Mouse (Mus musculus) heart, embryonic 12.5 days (tissue): ENCODE measurements around the gene Tac1. TPM values are rescaled to one million over a fixed set of nuclear protein-coding genes. Genes with fewer than 3 reads are reported as not detected.
"Not testable (repeated sequence)": the region's sequence is repeated elsewhere in the genome, so short reads cannot be mapped to it uniquely, and the experiment has no call there.

ENCODE experiments used
- ATAC-seq: fragments of 200-750 bp; cut with Nextera tagmentation; 2 replicates; pipeline ENCODE4 v1.8.0; 2017; ENCODE audit warnings: moderate TSS enrichment, moderate library complexity; ENCODE audit not compliant: insufficient number of reproducible peaks, low FRiP score
- H3K27ac ChIP-seq: fragments of 300-500 bp; sonication (generic); 2 replicates; pipeline ENCODE4 v1.5.1; 2016; ENCODE audit warnings: mild to moderate bottlenecking, moderate library complexity; ENCODE audit not compliant: poor library complexity, severe bottlenecking
- H3K27me3 ChIP-seq: fragments of 300-500 bp; sonication (generic); replicated peaks from 2 replicates; pipeline ENCODE4 v1.6.1; 2016; ENCODE audit warnings: mild to moderate bottlenecking, moderate library complexity
- H3K36me3 ChIP-seq: fragments of 300-500 bp; sonication (generic); 2 replicates; pipeline ENCODE4 v1.6.1; 2016; ENCODE audit warnings: mild to moderate bottlenecking, moderate library complexity
- H3K4me1 ChIP-seq: fragments of 300-500 bp; sonication (generic); replicated peaks from 2 replicates; pipeline ENCODE4 v1.6.1; 2016; ENCODE audit warnings: mild to moderate bottlenecking
- H3K4me2 ChIP-seq: fragments of 300-500 bp; sonication (generic); 2 replicates; pipeline ENCODE4 v1.6.1; 2016; ENCODE audit warnings: mild to moderate bottlenecking, moderate library complexity
- H3K4me3 ChIP-seq: fragments of 300-500 bp; sonication (generic); 2 replicates; pipeline ENCODE4 v1.5.1; 2016; ENCODE audit warnings: mild to moderate bottlenecking
- H3K9ac ChIP-seq: fragments of 300-500 bp; sonication (generic); 2 replicates; pipeline ENCODE4 v1.6.1; 2016; ENCODE audit warnings: mild to moderate bottlenecking, moderate library complexity
- H3K9me3 ChIP-seq: fragments of 300-500 bp; sonication (generic); replicated peaks from 2 replicates; pipeline ENCODE4 v1.6.1; 2016; ENCODE audit warnings: mild to moderate bottlenecking, moderate library complexity
- WGBS: fragments of 180-500 bp; shearing (Covaris S2); methylation state at CpG from one replicate; pipeline ENCODE4 v1.1.7; 2016; 5-methylcytosine and 5-hydroxymethylcytosine counted together
- polyA plus RNA-seq: library from polyadenylated mRNA; unstranded; fragments of >200 nt; fragmentation: Nextera tagmentation; extraction: Ambion mirVana; gene quantifications from 2 replicates; pipeline ENCODE4 v1.2.1, GENCODE M21; 2016

Gene Tac1
- polyA plus RNA-seq, 1 experiment from 2014 or later, result 0.51 TPM

GRCm38 (mm10) chr6:7601353-7602094 is 46.8 kb downstream of the Tac1 start:
- WGBS, result 80% methylated on average over 4 of the region's 4 CpGs
- H3K9ac ChIP-seq, result no peak overlapping the region
- H3K36me3 ChIP-seq, result no peaks in the 10 kb centered on the region
- no peak for ATAC-seq
- no peaks in the 10 kb centered on the region for H3K4me1 ChIP-seq
- H3K9me3 ChIP-seq, result no peaks in the 10 kb centered on the region
- no peak overlapping the region for H3K4me3 ChIP-seq
- no peak overlapping the region for H3K27ac ChIP-seq
- no peak overlapping the region for H3K4me2 ChIP-seq
- H3K27me3 ChIP-seq, result no peaks in the 10 kb centered on the region

GRCm38 (mm10) chr6:7613676-7614075 is 59.0 kb downstream of the Tac1 start:
- not testable (repeated sequence) for H3K36me3 ChIP-seq, H3K4me3 ChIP-seq, H3K9me3 ChIP-seq, H3K9ac ChIP-seq, H3K27me3 ChIP-seq, ATAC-seq, H3K4me1 ChIP-seq, H3K27ac ChIP-seq, H3K4me2 ChIP-seq
- WGBS, result 82% methylated on average over 19 of the region's 19 CpGs

Other genes with a start within 250 kb of the Tac1 start
- 30.3 and 38.5 TPM in 2 replicates for gene Asns, start 138.4 kb downstream of the Tac1 start, polyA plus RNA-seq